13 mouse cellular contexts compared by ENCODE assay signal in the genomic region with DNA sequence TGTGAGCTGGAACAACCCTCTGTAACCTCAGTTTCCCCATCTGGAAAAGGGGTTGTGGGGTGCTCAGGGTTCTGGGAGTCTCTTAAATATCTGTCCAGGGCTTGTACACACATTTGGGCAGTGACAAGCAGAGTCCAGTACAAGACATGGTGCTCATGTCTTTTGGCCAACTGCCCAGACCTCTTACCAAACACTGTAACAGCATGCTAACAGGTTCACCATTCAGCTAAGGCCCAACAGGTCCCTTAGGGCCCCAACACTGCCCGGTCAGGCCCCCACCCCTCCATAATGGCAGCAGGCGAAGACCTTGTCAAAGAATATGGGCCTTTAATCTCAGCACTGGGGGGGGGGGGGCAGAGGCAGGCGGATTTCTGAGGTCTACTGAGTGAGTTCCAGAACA. TPM values are rescaled to one million over a fixed set of nuclear protein-coding genes. Genes with fewer than 3 reads are reported as not detected.
A peak's percentile ranks its signal among the peaks of the same experiment; 100 is the strongest.
DNase-seq lines count a peak whose midpoint lies in the region; ATAC-seq lines count a peak whose summit lies in the region.
"Had no signal": no experiment of that assay in that cellular context is flagged by ENCODE, and none has a peak within 500 bp of the region (broad histone marks: within the 10 kb centered on the region; RNA-seq: fewer than 3 reads in every experiment).

No protein-coding gene starts in this region.

- H3K27ac ChIP-seq in heart, embryonic 10.5 days: peak overlapping the region; percentile 76
- peak overlapping the region; percentile 39; the same call in 1 of the 2 replicates for H3K27ac ChIP-seq in limb, embryonic 13.5 days
- H3K27ac ChIP-seq: macrophage had no signal

- no peaks in the 10 kb centered on the region for H3K9me3 ChIP-seq in heart, embryonic 10.5 days
- H3K9me3 ChIP-seq in limb, embryonic 13.5 days: no peaks in the 10 kb centered on the region

- H3K4me1 ChIP-seq in heart, embryonic 10.5 days: peaks cover 69% of the 10 kb centered on the region
- H3K4me1 ChIP-seq in limb, embryonic 13.5 days: peaks cover 39% of the 10 kb centered on the region

- H3K27me3 ChIP-seq in heart, embryonic 10.5 days (ENCODE audit: insufficient read depth, poor library complexity, severe bottlenecking): no peaks in the 10 kb centered on the region
- H3K27me3 ChIP-seq in limb, embryonic 13.5 days: no peaks in the 10 kb centered on the region

- no peaks in the 10 kb centered on the region for H3K36me3 ChIP-seq in heart, embryonic 10.5 days
- no peaks in the 10 kb centered on the region for H3K36me3 ChIP-seq in limb, embryonic 13.5 days

- H3K4me3 ChIP-seq in heart, embryonic 10.5 days: no peak overlapping the region
- H3K4me3 ChIP-seq in limb, embryonic 13.5 days: no peak overlapping the region
- H3K4me3 ChIP-seq: erythroblast, embryonic 14.5 days had no signal

- H3K4me2 ChIP-seq in limb, embryonic 13.5 days (replicated peaks): no peak overlapping the region

- no peak for DNase-seq in heart, embryonic 10.5 days (ENCODE audit: low spot score)
- no peak for DNase-seq in heart, adult 8-10 months (ENCODE audit: low spot score)
- peak; percentile 35 for DNase-seq in urinary bladder, postnatal 14 days (ENCODE audit: low spot score)
- DNase-seq in urinary bladder, adult 2 months (ENCODE audit: low spot score): no peak
- DNase-seq in frontal cortex, postnatal 10 days (ENCODE audit: low spot score in 2 of 2): no peak
- no peak for DNase-seq in left cerebral cortex, adult 9 months (ENCODE audit: low spot score in 2 of 2)
- DNase-seq in frontal cortex, adult 2 months (ENCODE audit: extremely low spot score in 1 of 2, low spot score in 1 of 2): no peak
- DNase-seq: cerebellum, postnatal 36 days; gastrocnemius, postnatal 14 days; layer of hippocampus, adult 9-11 months had no signal

- 52% methylated on average over 3 of the region's 3 CpGs for WGBS in heart, embryonic 10.5 days
- WGBS in limb, embryonic 13.5 days: 71% methylated on average over 3 of the region's 3 CpGs

- H3K9ac ChIP-seq in limb, embryonic 13.5 days: no peak overlapping the region

- no peak for ATAC-seq in limb, embryonic 13.5 days (ENCODE audit: low FRiP score, low read depth)

RNA-seq across cellular contexts. Expression of a gene that starts 26.3 kb away (rescaled TPM):
- 0.71 and 0.87 TPM in 2 replicates for polyA plus RNA-seq in heart, embryonic 10.5 days (2016; fragmentation: Nextera tagmentation; extraction: Ambion mirVana)
- 1 to 10 TPM in 1 of 4 experiments, under 1 TPM in 3; 0.92 to 1.3 (median 0.93) TPM for total RNA-seq in heart, adult 8-10 months (2022)
- polyA plus RNA-seq in urinary bladder, adult 2 months (2012; rRNA removed): 5.4 and 6.1 TPM in 2 replicates
- polyA plus RNA-seq in limb, embryonic 13.5 days (2015; fragmentation: Nextera tagmentation; extraction: Ambion mirVana): 0.89 and 1.6 TPM in 2 replicates
- 3.2 and 6.0 TPM in 2 replicates for polyA plus RNA-seq in frontal cortex, adult 2 months (2012; rRNA removed)
- polyA plus RNA-seq: erythroblast, embryonic 14.5 days; macrophage had no signal

RNA-seq across cellular contexts. Expression of a gene that starts 37.8 kb away (rescaled TPM):
- not detected in 2 replicates for polyA plus RNA-seq in heart, embryonic 10.5 days (2016; fragmentation: Nextera tagmentation; extraction: Ambion mirVana)
- total RNA-seq in heart, adult 8-10 months (2022): not detected
- not detected in 2 replicates for polyA plus RNA-seq in urinary bladder, adult 2 months (2012; rRNA removed)
- polyA plus RNA-seq in limb, embryonic 13.5 days (2015; fragmentation: Nextera tagmentation; extraction: Ambion mirVana): not detected in 2 replicates
- polyA plus RNA-seq in frontal cortex, adult 2 months (2012; rRNA removed): not detected in 2 replicates
- total RNA-seq: gastrocnemius, postnatal 14 days had no signal
- polyA plus RNA-seq: erythroblast, embryonic 14.5 days; macrophage had no signal
